Mouse (Mus musculus) liver, postnatal 0 days (tissue): ENCODE measurements at regions not wholly inside any gene's neighbourhood (a gene's known extent, or its start where the extent isn't known, plus 50 kb on each side); places are given as distances from the start of the nearest gene placed in this dataset.

Source experiments
- CTCF ChIP-seq: sonication (generic); IDR thresholded peaks from 2 replicates; pipeline ENCODE4 v1.5.1; 2016; ENCODE audit warnings: antibody characterized with exemption, low read depth
- EP300 ChIP-seq: IDR thresholded peaks from 2 replicates; pipeline ENCODE4 v1.6.1; 2016; ENCODE audit warnings: antibody characterized with exemption, low read depth, mild to moderate bottlenecking

DNA sequence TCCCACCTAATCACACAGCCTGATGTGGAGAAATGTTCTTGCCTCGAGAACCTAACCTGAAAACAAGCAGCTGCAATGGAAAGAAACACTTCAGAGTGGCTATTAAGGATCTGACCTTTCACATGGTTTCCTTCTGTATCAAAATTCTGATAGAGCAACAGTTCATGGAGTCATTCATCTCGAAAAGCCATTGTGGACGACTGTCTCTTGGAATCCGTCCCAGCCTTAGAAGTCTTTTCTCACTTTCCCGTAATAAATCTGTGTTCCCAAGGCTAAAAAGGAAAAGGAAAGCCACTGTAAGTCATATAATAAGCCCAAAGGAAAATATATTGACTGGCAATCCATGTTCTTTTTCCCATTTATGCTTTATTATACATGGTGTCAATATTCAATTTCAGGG, 291.4 kb upstream of the Nt5c1b start:
- no peak for TF ChIP-seq CTCF
- no peak for TF ChIP-seq EP300
